Mouse (Mus musculus) liver, embryonic 15.5 days (tissue): ENCODE measurements around the gene Coro1c. TPM values are rescaled to one million over a fixed set of nuclear protein-coding genes. Genes with fewer than 3 reads are reported as not detected.

Experiments used
- ATAC-seq: fragments of 200-750 bp; cut with Nextera tagmentation; 2 replicates; pipeline ENCODE4 v1.8.0; 2017; ENCODE audit warnings: moderate number of reproducible peaks, mild to moderate bottlenecking, moderate library complexity; ENCODE audit not compliant: insufficient read depth
- H3K27ac ChIP-seq: fragments of 300-500 bp; sonication (generic); replicated peaks from 2 replicates; pipeline ENCODE4 v1.5.1; 2015; ENCODE audit warnings: mild to moderate bottlenecking, inconsistent platforms
- H3K27me3 ChIP-seq: fragments of 300-500 bp; sonication (generic); 2 replicates; pipeline ENCODE4 v1.6.1; 2015; ENCODE audit warnings: mild to moderate bottlenecking, inconsistent platforms
- H3K36me3 ChIP-seq: fragments of 300-500 bp; sonication (generic); replicated peaks from 2 replicates; pipeline ENCODE4 v1.6.1; 2015; ENCODE audit warnings: moderate library complexity, mild to moderate bottlenecking, inconsistent platforms
- H3K4me1 ChIP-seq: fragments of 300-500 bp; sonication (generic); replicated peaks from 2 replicates; pipeline ENCODE4 v1.6.1; 2015; ENCODE audit warnings: inconsistent platforms
- H3K4me2 ChIP-seq: fragments of 300-500 bp; sonication (generic); 2 replicates; pipeline ENCODE4 v1.6.1; 2015; ENCODE audit warnings: moderate library complexity, mild to moderate bottlenecking, inconsistent platforms
- H3K4me3 ChIP-seq: fragments of 300-500 bp; sonication (generic); replicated peaks from 2 replicates; pipeline ENCODE4 v1.5.1; 2015; ENCODE audit warnings: mild to moderate bottlenecking, inconsistent platforms
- H3K9ac ChIP-seq: fragments of 300-500 bp; sonication (generic); 2 replicates; pipeline ENCODE4 v1.6.1; 2015; ENCODE audit warnings: moderate library complexity, mild to moderate bottlenecking, inconsistent platforms
- H3K9me3 ChIP-seq: fragments of 300-500 bp; sonication (generic); replicated peaks from 2 replicates; pipeline ENCODE4 v1.6.1; 2016; ENCODE audit warnings: inconsistent platforms
- WGBS: fragments of 180-500 bp; shearing (Covaris S2); methylation state at CpG from one replicate; pipeline ENCODE4 v1.1.7; 2015; ENCODE audit warnings: mixed read lengths; ENCODE audit not compliant: insufficient replicate concordance; 5-methylcytosine and 5-hydroxymethylcytosine counted together
- polyA plus RNA-seq: library from polyadenylated mRNA; unstranded; fragments of >200 nt; fragmentation: Nextera tagmentation; extraction: Ambion mirVana; gene quantifications from 2 replicates; pipeline ENCODE4 v1.2.1, GENCODE M21; 2015

Gene Coro1c
- polyA plus RNA-seq, 1 experiment from 2014 or later, result 38.6 TPM

GRCm38 (mm10) chr5:113943328-113943727, 34.8 kb upstream of the Coro1c start:
- Histone ChIP-seq H3K36me3 (peaks cover 98% of the 10 kb centered on the region), H3K27ac (no peak overlapping the region), H3K9ac (no peak overlapping the region), H3K4me1 (peaks cover 13% of the 10 kb centered on the region), H3K4me2 (no peak overlapping the region), H3K4me3 (no peak overlapping the region), H3K27me3 (no peaks in the 10 kb centered on the region), H3K9me3 (no peaks in the 10 kb centered on the region)
- no peak for ATAC-seq
- 82% methylated on average over 12 of the region's 12 CpGs for WGBS

GRCm38 (mm10) chr5:113942580-113942979, 34.0 kb upstream of the Coro1c start:
- Histone ChIP-seq H3K9me3 (no peaks in the 10 kb centered on the region), H3K4me2 (no peak overlapping the region), H3K36me3 (peaks cover 92% of the 10 kb centered on the region), H3K27ac (no peak overlapping the region), H3K9ac (no peak overlapping the region), H3K4me1 (peaks cover 14% of the 10 kb centered on the region), H3K4me3 (no peak overlapping the region), H3K27me3 (no peaks in the 10 kb centered on the region)
- WGBS, result 76% methylated on average over 12 of the region's 12 CpGs
- ATAC-seq, result no peak

GRCm38 (mm10) chr5:113939263-113939900, 30.8 kb upstream of the Coro1c start:
- WGBS, result 82% methylated on average over 12 of the region's 12 CpGs
- H3K27me3 ChIP-seq, result no peaks in the 10 kb centered on the region
- ATAC-seq, result no peak
- no peak overlapping the region for H3K4me3 ChIP-seq
- peaks cover 16% of the 10 kb centered on the region for H3K4me1 ChIP-seq
- H3K36me3 ChIP-seq, result peaks cover 61% of the 10 kb centered on the region
- no peak overlapping the region for H3K27ac ChIP-seq
- H3K4me2 ChIP-seq, result no peak overlapping the region
- no peak overlapping the region for H3K9ac ChIP-seq
- no peaks in the 10 kb centered on the region for H3K9me3 ChIP-seq

GRCm38 (mm10) chr5:113937650-113938049, 29.1 kb upstream of the Coro1c start:
- Histone ChIP-seq H3K4me3 (no peak overlapping the region), H3K4me2 (no peak overlapping the region), H3K27ac (no peak overlapping the region), H3K36me3 (peaks cover 44% of the 10 kb centered on the region), H3K9ac (no peak overlapping the region), H3K9me3 (no peaks in the 10 kb centered on the region), H3K27me3 (no peaks in the 10 kb centered on the region), H3K4me1 (peaks cover 23% of the 10 kb centered on the region)
- WGBS, result 24% methylated on average over 7 of the region's 7 CpGs
- no peak for ATAC-seq

- H3K9ac ChIP-seq, result no peak overlapping the region
- peak overlapping the region; percentile 13 for H3K4me2 ChIP-seq
- WGBS, result 37% methylated on average over 6 of the region's 6 CpGs
- no peak overlapping the region for H3K4me3 ChIP-seq
- no peaks in the 10 kb centered on the region for H3K9me3 ChIP-seq
- no peak; the same call in 1 of the 2 replicates for ATAC-seq
- H3K27me3 ChIP-seq, result no peaks in the 10 kb centered on the region
- H3K36me3 ChIP-seq, result peaks cover 7% of the 10 kb centered on the region; the same call in 1 of the 2 replicates
- no peak overlapping the region for H3K27ac ChIP-seq
- peaks cover 35% of the 10 kb centered on the region for H3K4me1 ChIP-seq
Measured at GRCm38 (mm10) chr5:113933889-113934288, 25.3 kb upstream of the Coro1c start.

GRCm38 (mm10) chr5:113933480-113933879, 24.9 kb upstream of the Coro1c start:
- Histone ChIP-seq H3K4me2 (peak overlapping the region; percentile 13), H3K4me1 (peaks cover 34% of the 10 kb centered on the region), H3K27me3 (no peaks in the 10 kb centered on the region), H3K4me3 (no peak overlapping the region), H3K9ac (no peak overlapping the region), H3K36me3 (peaks cover 3% of the 10 kb centered on the region; the same call in 1 of the 2 replicates), H3K9me3 (no peaks in the 10 kb centered on the region), H3K27ac (no peak overlapping the region)
- WGBS, result 66% methylated on average over 4 of the region's 4 CpGs
- no peak for ATAC-seq

DNA sequence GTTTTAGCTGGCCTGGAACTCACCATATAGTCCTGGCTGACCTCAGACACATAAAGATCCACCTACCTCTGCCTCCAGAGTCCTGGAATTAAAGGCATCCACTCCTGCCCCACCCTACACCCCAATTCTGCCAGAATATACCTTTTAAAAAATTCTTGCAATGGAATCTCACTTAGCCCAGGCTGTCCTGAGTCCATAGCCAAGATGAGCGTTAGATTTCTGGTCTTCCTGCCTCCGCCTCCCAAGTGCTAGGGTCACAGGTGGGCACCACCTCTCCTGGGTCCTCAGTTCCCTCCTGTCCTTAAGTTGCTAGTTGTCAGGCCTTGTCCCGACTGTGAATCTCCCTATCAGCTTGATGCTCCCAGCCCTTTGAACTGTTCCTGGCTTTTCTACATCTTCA, 23.8 kb upstream of the Coro1c start:
- no peaks in the 10 kb centered on the region for H3K36me3 ChIP-seq
- no peaks in the 10 kb centered on the region for H3K27me3 ChIP-seq
- H3K4me2 ChIP-seq, result no peak overlapping the region
- ATAC-seq, result no peak
- H3K4me1 ChIP-seq, result peaks cover 29% of the 10 kb centered on the region
- H3K9me3 ChIP-seq, result no peaks in the 10 kb centered on the region
- no peak overlapping the region for H3K4me3 ChIP-seq
- H3K27ac ChIP-seq, result no peak overlapping the region
- WGBS, result 72% methylated on average over 3 of the region's 3 CpGs
- H3K9ac ChIP-seq, result no peak overlapping the region

DNA sequence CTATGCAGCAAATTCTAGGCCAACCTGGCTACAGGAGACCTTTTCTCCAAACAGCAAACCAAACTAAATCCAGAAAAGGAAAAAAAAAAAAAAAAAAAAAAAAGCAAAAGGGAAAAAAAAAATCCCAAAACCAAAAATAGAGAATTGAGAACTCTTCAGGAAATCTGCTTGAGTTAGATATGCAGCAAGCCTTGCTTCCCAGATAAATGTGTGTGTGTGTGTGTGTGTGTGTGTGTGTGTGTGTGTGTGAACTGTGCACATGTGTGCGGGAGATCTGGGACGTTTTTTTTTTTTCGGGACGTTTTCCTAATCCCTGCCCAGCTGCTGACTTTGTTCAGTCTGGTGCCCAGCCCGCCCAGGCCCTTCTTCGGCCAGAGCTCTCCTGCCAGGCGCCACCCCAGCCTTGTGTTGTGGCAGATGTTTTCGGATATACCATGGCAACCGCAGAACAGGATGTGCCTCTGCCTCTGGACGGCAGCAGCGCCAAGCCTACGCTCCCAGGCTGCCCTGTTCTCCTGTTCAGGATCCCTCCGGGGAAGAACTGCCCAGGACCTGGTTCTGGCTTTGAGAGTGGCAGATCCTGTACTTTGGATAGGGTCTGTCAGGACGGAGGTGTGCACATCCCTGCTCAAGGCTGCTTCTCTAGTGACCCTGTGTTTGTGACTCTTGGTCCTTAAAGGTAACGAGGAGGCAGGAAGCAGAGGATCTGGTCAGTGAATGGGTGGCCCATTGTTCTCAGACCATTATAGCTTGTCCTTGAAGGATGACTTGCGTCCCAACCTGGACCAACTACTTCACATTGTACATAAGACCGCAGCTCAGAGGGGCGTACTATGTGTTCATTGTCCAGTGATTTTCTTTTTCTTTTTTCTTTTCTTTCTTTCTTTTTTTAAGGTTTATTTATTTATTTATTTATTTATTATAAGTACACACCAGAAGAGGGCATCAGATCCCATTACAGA, 22.4 kb upstream of the Coro1c start:
- no peak for ATAC-seq
- H3K4me1 ChIP-seq, result peaks cover 28% of the 10 kb centered on the region

GRCm38 (mm10) chr5:113929950-113930647, 21.5 kb upstream of the Coro1c start:
- H3K9ac ChIP-seq, result no peak overlapping the region
- H3K27me3 ChIP-seq, result no peaks in the 10 kb centered on the region
- H3K4me1 ChIP-seq, result peaks cover 28% of the 10 kb centered on the region
- no peaks in the 10 kb centered on the region for H3K36me3 ChIP-seq
- no peak overlapping the region for H3K4me2 ChIP-seq
- H3K9me3 ChIP-seq, result no peaks in the 10 kb centered on the region
- 36% methylated on average over 10 of the region's 10 CpGs for WGBS
- ATAC-seq, result no peak; the same call in 1 of the 2 replicates
- no peak overlapping the region for H3K27ac ChIP-seq
- no peak overlapping the region for H3K4me3 ChIP-seq

More for the DNA sequence above, 22.4 kb upstream of the Coro1c start:
- H3K4me3 ChIP-seq, result no peak overlapping the region
- H3K27me3 ChIP-seq, result no peaks in the 10 kb centered on the region
- H3K36me3 ChIP-seq, result no peaks in the 10 kb centered on the region
- H3K27ac ChIP-seq, result no peak overlapping the region
- H3K9ac ChIP-seq, result no peak overlapping the region
- 15% methylated on average over 18 of the region's 18 CpGs for WGBS
- no peak overlapping the region for H3K4me2 ChIP-seq
- H3K9me3 ChIP-seq, result no peaks in the 10 kb centered on the region

- no peaks in the 10 kb centered on the region for H3K36me3 ChIP-seq
- H3K27me3 ChIP-seq, result no peaks in the 10 kb centered on the region
- 57% methylated on average over 10 of the region's 10 CpGs for WGBS
- no peak overlapping the region for H3K9ac ChIP-seq
- ATAC-seq, result no peak
- no peak overlapping the region for H3K4me2 ChIP-seq
- no peaks in the 10 kb centered on the region for H3K9me3 ChIP-seq
- H3K4me3 ChIP-seq, result no peak overlapping the region
- peaks cover 23% of the 10 kb centered on the region for H3K4me1 ChIP-seq
- H3K27ac ChIP-seq, result no peak overlapping the region
Measured at GRCm38 (mm10) chr5:113929526-113929925, 21.0 kb upstream of the Coro1c start.

GRCm38 (mm10) chr5:113924608-113925007, 16.1 kb upstream of the Coro1c start:
- Histone ChIP-seq H3K4me1 (no peaks in the 10 kb centered on the region), H3K36me3 (no peaks in the 10 kb centered on the region), H3K27ac (no peak overlapping the region), H3K9me3 (no peaks in the 10 kb centered on the region), H3K4me3 (no peak overlapping the region), H3K27me3 (no peaks in the 10 kb centered on the region), H3K9ac (no peak overlapping the region), H3K4me2 (no peak overlapping the region)
- WGBS, result 26% methylated on average over 4 of the region's 4 CpGs
- ATAC-seq, result peak; percentile 28; the same call in 1 of the 2 replicates
